Mouse (Mus musculus) G1E (cell line): ENCODE results near the gene Ptprc. TPM values are rescaled to one million over a fixed set of nuclear protein-coding genes. Genes with fewer than 3 reads are reported as not detected.

Source experiments
- ATAC-seq: 2 replicates; pipeline ENCODE4 v1.8.0; 2016; ENCODE audit warnings: mild to moderate bottlenecking; ENCODE audit not compliant: insufficient number of reproducible peaks, poor library complexity, low FRiP score, severe bottlenecking; ENCODE audit errors: extremely low read depth
- DNase-seq: peaks from one replicate; pipeline ENCODE4 v3.0.0; 2012; ENCODE audit warnings: low spot score
- H3K27me3 ChIP-seq: 2 replicates; pipeline ENCODE4 v1.6.1; 2012; ENCODE audit warnings: mild to moderate bottlenecking, low read length, inconsistent platforms; ENCODE audit not compliant: insufficient read depth
- H3K36me3 ChIP-seq: replicated peaks from 2 replicates; pipeline ENCODE3; 2012; ENCODE audit warnings: mild to moderate bottlenecking, inconsistent platforms
- H3K4me1 ChIP-seq: 2 replicates; pipeline ENCODE4 v1.6.1; 2012; ENCODE audit warnings: low read depth, low read length, inconsistent platforms, mixed read lengths; ENCODE audit not compliant: insufficient read depth
- H3K4me3 ChIP-seq: 2 replicates; pipeline ENCODE4 v1.5.1; 2012; ENCODE audit warnings: low read depth, mild to moderate bottlenecking, inconsistent platforms, low read length, moderate library complexity, mixed read lengths
- H3K9me3 ChIP-seq: replicated peaks from 2 replicates; pipeline ENCODE4 v1.6.1; 2012; ENCODE audit warnings: inconsistent platforms
- CTCF ChIP-seq: IDR thresholded peaks from 2 replicates; pipeline ENCODE4 v1.5.1; 2012; ENCODE audit warnings: low read depth, low read length, inconsistent platforms, mixed read lengths
- GATA1 ChIP-seq: IDR thresholded peaks from 2 replicates; pipeline ENCODE4 v1.6.1; 2012; ENCODE audit warnings: borderline replicate concordance, low read length, inconsistent platforms, mixed read lengths
- GATA2 ChIP-seq: IDR thresholded peaks from 2 replicates; pipeline ENCODE4 v1.6.1; 2012; ENCODE audit warnings: low read depth, low read length, inconsistent platforms, borderline replicate concordance
- POLR2AphosphoS5 ChIP-seq: IDR thresholded peaks from 2 replicates; pipeline ENCODE4 v1.6.1; 2012; ENCODE audit warnings: low read depth, low read length, inconsistent platforms; ENCODE audit not compliant: insufficient replicate concordance
- TAL1 ChIP-seq: conservative IDR thresholded peaks from 2 replicates; pipeline ENCODE4 v1.6.1; 2012; ENCODE audit warnings: low read depth, low read length, inconsistent platforms, mixed read lengths
- polyA plus RNA-seq: library from polyadenylated mRNA; stranded (reverse); fragments of >175 nt; gene quantifications from 2 replicates; pipeline ENCODE4 v1.2.3, GENCODE M21; 2012
- total RNA-seq, 2 experiments: library from RNA; stranded (forward) in 1 of 2; stranded (reverse) in 1 of 2; fragments of 200-1000 nt in 1 of 2; fragments of >200 nt in 1 of 2; fragmentation: Nextera tagmentation in 1 of 2; gene quantifications; 2 replicates each; pipeline ENCODE4 v1.2.3; 2014 to 2017

Ptprc gene
- total and polyA plus RNA-seq, 3 experiments, result 0.98 TPM; not detected in 2

GRCm38 (mm10) chr1:138137696-138138095, 37.8 kb downstream of the Ptprc start:
- no peaks in the 10 kb centered on the region for H3K36me3 ChIP-seq
- peaks cover 25% of the 10 kb centered on the region for H3K9me3 ChIP-seq
- no peaks in the 10 kb centered on the region for H3K4me1 ChIP-seq
- H3K4me3 ChIP-seq, result no peak overlapping the region
- TF ChIP-seq CTCF (no peak), TAL1 (no peak), GATA2 (no peak), GATA1 (no peak), POLR2AphosphoS5 (no peak)
- H3K27me3 ChIP-seq, result no peaks in the 10 kb centered on the region
- no peak for ATAC-seq
- DNase-seq, result no peak

GRCm38 (mm10) chr1:138137024-138137577, 38.4 kb downstream of the Ptprc start:
- Histone ChIP-seq H3K4me3 (no peak overlapping the region), H3K36me3 (no peaks in the 10 kb centered on the region), H3K4me1 (no peaks in the 10 kb centered on the region), H3K9me3 (peaks cover 22% of the 10 kb centered on the region), H3K27me3 (no peaks in the 10 kb centered on the region)
- DNase-seq, result no peak
- TF ChIP-seq GATA2 (no peak), POLR2AphosphoS5 (no peak), TAL1 (no peak), CTCF (no peak)
- no peak for ATAC-seq

DNA sequence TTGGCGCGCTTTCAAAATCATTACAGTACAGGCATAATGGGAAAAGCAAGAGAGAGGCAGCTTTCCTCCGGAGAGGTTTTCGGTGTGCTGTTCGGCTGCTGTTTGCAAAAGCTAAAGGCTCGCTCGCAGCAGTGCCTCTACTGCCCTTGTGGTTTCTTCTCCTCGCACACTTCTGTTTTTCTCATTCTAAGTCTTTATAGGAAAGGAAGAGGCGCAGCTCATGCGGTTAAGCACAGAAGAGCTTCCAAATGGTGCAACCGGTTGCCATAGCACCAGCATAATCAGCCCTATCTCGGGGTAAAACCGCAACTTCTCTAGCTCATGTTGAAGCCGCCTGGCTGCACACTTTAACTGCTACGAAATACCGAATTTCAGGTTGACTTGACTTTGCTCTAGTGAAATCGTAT, 39.1 kb downstream of the Ptprc start:
- ATAC-seq (no peak), DNase-seq (no peak)
- Histone ChIP-seq H3K4me1 (no peaks in the 10 kb centered on the region), H3K9me3 (peaks cover 18% of the 10 kb centered on the region), H3K4me3 (no peak overlapping the region), H3K36me3 (no peaks in the 10 kb centered on the region), H3K27me3 (no peaks in the 10 kb centered on the region)
- TF ChIP-seq GATA1 (no peak), CTCF (no peak), TAL1 (no peak), POLR2AphosphoS5 (no peak)

GRCm38 (mm10) chr1:138135637-138136372, 39.7 kb downstream of the Ptprc start:
- Histone ChIP-seq H3K36me3 (no peaks in the 10 kb centered on the region), H3K4me3 (no peak overlapping the region), H3K9me3 (peaks cover 16% of the 10 kb centered on the region), H3K27me3 (no peaks in the 10 kb centered on the region), H3K4me1 (no peaks in the 10 kb centered on the region)
- ATAC-seq (no peak), DNase-seq (no peak)
- TF ChIP-seq GATA1, result no peak
- TF ChIP-seq GATA2, result no peak
- TF ChIP-seq CTCF, result no peak
- no peak for TF ChIP-seq POLR2AphosphoS5
- no peak for TF ChIP-seq TAL1

GRCm38 (mm10) chr1:138135117-138135516, 40.4 kb downstream of the Ptprc start:
- H3K9me3 ChIP-seq, result peaks cover 15% of the 10 kb centered on the region
- no peak overlapping the region for H3K4me3 ChIP-seq
- H3K27me3 ChIP-seq, result no peaks in the 10 kb centered on the region
- TF ChIP-seq GATA2 (no peak), TAL1 (no peak), POLR2AphosphoS5 (no peak), GATA1 (no peak)
- H3K36me3 ChIP-seq, result no peaks in the 10 kb centered on the region
- ATAC-seq, result no peak
- DNase-seq, result no peak
- H3K4me1 ChIP-seq, result no peaks in the 10 kb centered on the region

DNA sequence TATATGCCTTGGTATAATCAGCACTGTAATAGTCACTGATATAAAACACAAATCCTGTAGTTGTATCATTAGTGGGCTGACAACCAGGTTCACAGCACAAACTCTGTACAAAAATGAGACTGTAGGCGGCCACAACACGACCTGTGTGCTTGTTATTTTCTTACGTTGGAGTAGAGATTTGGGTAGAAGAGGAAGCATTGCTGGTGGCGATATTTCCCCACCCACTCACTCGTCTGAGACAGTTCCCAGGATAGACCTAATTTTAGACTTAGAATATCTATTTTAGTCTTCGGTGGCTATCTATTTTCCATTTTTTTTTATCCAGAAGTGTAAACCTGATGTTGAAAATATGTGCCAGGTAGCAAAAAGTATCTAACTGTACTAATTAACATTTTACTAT, 41.2 kb downstream of the Ptprc start:
- H3K4me1 ChIP-seq, result no peaks in the 10 kb centered on the region
- TF ChIP-seq POLR2AphosphoS5, result no peak
- TF ChIP-seq CTCF, result no peak
- TF ChIP-seq GATA1, result no peak
- no peak for TF ChIP-seq TAL1
- TF ChIP-seq GATA2, result no peak
- H3K9me3 ChIP-seq, result peaks cover 15% of the 10 kb centered on the region
- no peak overlapping the region for H3K4me3 ChIP-seq
- H3K27me3 ChIP-seq, result no peaks in the 10 kb centered on the region
- ATAC-seq (no peak), DNase-seq (no peak)
- no peaks in the 10 kb centered on the region for H3K36me3 ChIP-seq
